Mouse (Mus musculus): ENCODE results near the gene Bcl7a.

The Bcl7a gene

GRCm38 (mm10) chr5:123327686-123328085, 15.9 kb upstream of the Bcl7a start:
- DNase-seq (ENCODE audit: low spot score in 2 of 2), result no peak

- DNase-seq (ENCODE audit: low spot score in 2 of 2), result no peak
Observed at GRCm38 (mm10) chr5:123333566-123333965, 10.1 kb upstream of the Bcl7a start.

GRCm38 (mm10) chr5:123336205-123336961, 7.3 kb upstream of the Bcl7a start:
- DNase-seq (ENCODE audit: low spot score in 2 of 2), result no peak

- DNase-seq (ENCODE audit: low spot score in 2 of 2), result no peak
Observed at GRCm38 (mm10) chr5:123338463-123338862, 5.2 kb upstream of the Bcl7a start.

GRCm38 (mm10) chr5:123344628-123344962, 961 bp downstream of the Bcl7a start:
- DNase-seq (ENCODE audit: low spot score in 2 of 2), result no peak

GRCm38 (mm10) chr5:123344963-123345852, 1.6 kb downstream of the Bcl7a start:
- DNase-seq (ENCODE audit: low spot score in 2 of 2), result peak; percentile 46 to 50

- peak; percentile 77 to 80 for DNase-seq (ENCODE audit: low spot score in 2 of 2)
Observed at GRCm38 (mm10) chr5:123345853-123346654, 2.4 kb downstream of the Bcl7a start.

- DNase-seq (ENCODE audit: low spot score in 2 of 2), result no peak
Observed at GRCm38 (mm10) chr5:123346701-123347270, 3.2 kb downstream of the Bcl7a start.

GRCm38 (mm10) chr5:123347985-123348384, 4.4 kb downstream of the Bcl7a start:
- no peak for DNase-seq (ENCODE audit: low spot score in 2 of 2)

- peak in 1 of 2 experiments; percentile 19 for DNase-seq (ENCODE audit: low spot score in 2 of 2)
Observed at GRCm38 (mm10) chr5:123350386-123350785, 6.8 kb downstream of the Bcl7a start.

- DNase-seq (ENCODE audit: low spot score in 2 of 2), result no peak
Observed at GRCm38 (mm10) chr5:123355918-123356317, 12.3 kb downstream of the Bcl7a start.

GRCm38 (mm10) chr5:123357253-123357652, 13.6 kb downstream of the Bcl7a start:
- DNase-seq (ENCODE audit: low spot score in 2 of 2), result no peak

GRCm38 (mm10) chr5:123359431-123359830, 15.8 kb downstream of the Bcl7a start:
- no peak for DNase-seq (ENCODE audit: low spot score in 2 of 2)

GRCm38 (mm10) chr5:123362911-123363310, 19.3 kb downstream of the Bcl7a start:
- DNase-seq (ENCODE audit: low spot score in 2 of 2), result no peak

- DNase-seq (ENCODE audit: low spot score in 2 of 2), result peak; percentile 82 to 83
Observed at GRCm38 (mm10) chr5:123364302-123364971, 20.8 kb downstream of the Bcl7a start.

- no peak for DNase-seq (ENCODE audit: low spot score in 2 of 2)
Observed at GRCm38 (mm10) chr5:123368869-123369488, 25.3 kb downstream of the Bcl7a start.

GRCm38 (mm10) chr5:123370049-123370448, 26.4 kb downstream of the Bcl7a start:
- DNase-seq (ENCODE audit: low spot score in 2 of 2), result no peak

GRCm38 (mm10) chr5:123375262-123375661, 31.6 kb downstream of the Bcl7a start:
- DNase-seq (ENCODE audit: low spot score in 2 of 2), result no peak

- no peak for DNase-seq (ENCODE audit: low spot score in 2 of 2)
Observed at GRCm38 (mm10) chr5:123375793-123376452, 32.3 kb downstream of the Bcl7a start.

GRCm38 (mm10) chr5:123376569-123376968, 32.9 kb downstream of the Bcl7a start:
- peak; percentile 71 to 78 for DNase-seq (ENCODE audit: low spot score in 2 of 2)

All from heart, adult 9 months (tissue).